Mouse (Mus musculus): Measurements from ENCODE around the gene Cdkn2aip. TPM values are rescaled to one million over a fixed set of nuclear protein-coding genes. Genes with fewer than 3 reads are reported as not detected.
A peak's percentile ranks its signal among the peaks of the same experiment; 100 is the strongest.

The Cdkn2aip gene
- 11.6 and 13.5 TPM in 2 replicates for polyA plus RNA-seq (2012; rRNA removed)
- 22.3 and 25.9 TPM in 2 replicates for polyA plus RNA-seq (2014; fragmentation: Nextera tagmentation; extraction: Ambion mirVana)

GRCm38 (mm10) chr8:47713761-47714745 is at the start of gene Cdkn2aip:
Gene Cdkn2aip, minus strand, starts transcription at chr8:47713932.
- H3K9ac ChIP-seq (ENCODE audit: low read depth, low read length, severe bottlenecking), result peak within 1 kb of the TSS; percentile 83
- peak; percentile 96 for ATAC-seq (ENCODE audit: low FRiP score, low read depth)
- under 1% methylated on average over 100 of the region's 114 CpGs for WGBS
- peaks cover 17% of the 10 kb centered on the region for H3K36me3 ChIP-seq (ENCODE audit: control insufficient read depth, insufficient read depth, low read length)
- peak within 1 kb of the TSS; percentile 96 for H3K4me3 ChIP-seq (replicated peaks; ENCODE audit: low read length)
- no peaks in the 10 kb centered on the region for H3K27me3 ChIP-seq (ENCODE audit: control insufficient read depth, insufficient read depth, low read length)
- H3K27ac ChIP-seq (replicated peaks; ENCODE audit: low read depth, low read length), result peak within 1 kb of the TSS; percentile 94
- peak; percentile 88; the same call in 1 of the 2 replicates for TF ChIP-seq POLR2A (IDR thresholded peaks at IDR 0.05; ENCODE audit: borderline replicate concordance, extremely low read depth, insufficient read depth, insufficient read length)
- peaks cover 3% of the 10 kb centered on the region; the same call in 1 of the 2 replicates for H3K4me1 ChIP-seq (ENCODE audit: control insufficient read depth, insufficient read depth, low read length)
- peak within 1 kb of the TSS; percentile 77 for H3K4me2 ChIP-seq (replicated peaks; ENCODE audit: low read depth, low read length, severe bottlenecking)
- peak; percentile 94 for DNase-seq (ENCODE audit: low spot score)
- H3K9me3 ChIP-seq (ENCODE audit: control insufficient read depth, low read length), result no peaks in the 10 kb centered on the region

GRCm38 (mm10) chr8:47763194-47763593 is 49.5 kb upstream of the Cdkn2aip start:
- TF ChIP-seq POLR2A (IDR thresholded peaks at IDR 0.05; ENCODE audit: borderline replicate concordance, extremely low read depth, insufficient read depth, insufficient read length), result no peak
- Histone ChIP-seq H3K36me3 (ENCODE audit: control insufficient read depth, insufficient read depth, low read length) (no peaks in the 10 kb centered on the region), H3K4me3 (replicated peaks; ENCODE audit: low read length) (no peak overlapping the region), H3K4me2 (replicated peaks; ENCODE audit: low read depth, low read length, severe bottlenecking) (no peak overlapping the region), H3K9me3 (ENCODE audit: control insufficient read depth, low read length) (no peaks in the 10 kb centered on the region), H3K27ac (replicated peaks; ENCODE audit: low read depth, low read length) (no peak overlapping the region), H3K27me3 (ENCODE audit: control insufficient read depth, insufficient read depth, low read length) (no peaks in the 10 kb centered on the region), H3K9ac (ENCODE audit: low read depth, low read length, severe bottlenecking) (no peak overlapping the region), H3K4me1 (ENCODE audit: control insufficient read depth, insufficient read depth, low read length) (peaks cover 26% of the 10 kb centered on the region)
- no peak for DNase-seq (ENCODE audit: low spot score)
- WGBS, result 30% methylated on average over 9 of the region's 9 CpGs
- no peak for ATAC-seq (ENCODE audit: low FRiP score, low read depth)

DNA sequence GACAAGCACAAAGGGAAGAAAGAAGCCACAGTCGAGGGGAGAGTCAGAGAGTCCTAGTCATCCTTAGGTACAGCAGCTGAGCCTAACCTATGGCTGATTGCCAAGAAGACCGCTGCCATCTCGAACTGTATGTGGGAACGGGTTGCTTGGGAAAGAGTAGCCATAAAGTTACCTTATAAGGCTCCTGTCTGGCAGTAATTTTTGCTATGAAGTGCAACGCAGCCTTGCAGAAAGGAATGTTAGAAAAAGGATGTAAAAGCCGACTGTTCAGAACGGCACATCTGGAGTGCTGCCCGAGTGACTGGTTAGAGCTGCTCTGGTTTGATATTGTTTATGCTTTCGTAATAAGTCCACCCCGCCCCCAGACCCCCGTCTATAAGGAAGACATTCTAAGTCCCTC is 47.0 kb upstream of the Cdkn2aip start:
- 17% methylated on average over 11 of the region's 11 CpGs for WGBS
- no peaks in the 10 kb centered on the region for H3K36me3 ChIP-seq (ENCODE audit: control insufficient read depth, insufficient read depth, low read length)
- H3K4me1 ChIP-seq (ENCODE audit: control insufficient read depth, insufficient read depth, low read length), result peaks cover 26% of the 10 kb centered on the region
- no peak overlapping the region for H3K9ac ChIP-seq (ENCODE audit: low read depth, low read length, severe bottlenecking)
- no peak overlapping the region for H3K27ac ChIP-seq (replicated peaks; ENCODE audit: low read depth, low read length)
- H3K9me3 ChIP-seq (ENCODE audit: control insufficient read depth, low read length), result no peaks in the 10 kb centered on the region
- peak overlapping the region; percentile 18; the same call in 1 of the 2 replicates for H3K4me2 ChIP-seq (replicated peaks; ENCODE audit: low read depth, low read length, severe bottlenecking)
- peak; percentile 62 for ATAC-seq (ENCODE audit: low FRiP score, low read depth)
- peak; percentile 73 for DNase-seq (ENCODE audit: low spot score)
- no peak for TF ChIP-seq POLR2A (IDR thresholded peaks at IDR 0.05; ENCODE audit: borderline replicate concordance, extremely low read depth, insufficient read depth, insufficient read length)
- no peaks in the 10 kb centered on the region for H3K27me3 ChIP-seq (ENCODE audit: control insufficient read depth, insufficient read depth, low read length)
- H3K4me3 ChIP-seq (replicated peaks; ENCODE audit: low read length), result no peak overlapping the region

DNA sequence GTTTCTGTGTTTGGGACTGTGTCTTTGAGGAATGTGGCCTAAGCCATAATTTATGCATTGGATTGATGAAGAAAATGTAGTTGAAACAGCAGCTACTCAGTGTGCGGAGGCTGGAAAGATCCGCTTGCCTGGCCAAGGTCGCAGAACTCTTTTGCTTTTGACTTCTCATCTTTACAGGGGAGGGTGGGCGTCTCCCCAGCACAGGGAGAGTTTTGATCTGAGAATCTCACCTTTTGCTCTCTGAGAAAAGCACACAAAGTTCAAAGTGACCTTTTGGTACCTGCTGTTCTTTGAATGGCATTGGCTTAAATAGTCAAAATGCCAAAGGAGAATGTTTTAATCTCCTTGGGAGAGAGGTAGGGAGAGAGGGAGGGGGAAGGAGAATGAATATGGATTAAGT is 46.5 kb upstream of the Cdkn2aip start:
- Histone ChIP-seq H3K4me1 (ENCODE audit: control insufficient read depth, insufficient read depth, low read length) (peaks cover 26% of the 10 kb centered on the region), H3K36me3 (ENCODE audit: control insufficient read depth, insufficient read depth, low read length) (no peaks in the 10 kb centered on the region), H3K9me3 (ENCODE audit: control insufficient read depth, low read length) (no peaks in the 10 kb centered on the region), H3K9ac (ENCODE audit: low read depth, low read length, severe bottlenecking) (no peak overlapping the region), H3K4me3 (replicated peaks; ENCODE audit: low read length) (no peak overlapping the region), H3K27me3 (ENCODE audit: control insufficient read depth, insufficient read depth, low read length) (no peaks in the 10 kb centered on the region), H3K4me2 (replicated peaks; ENCODE audit: low read depth, low read length, severe bottlenecking) (no peak overlapping the region), H3K27ac (replicated peaks; ENCODE audit: low read depth, low read length) (no peak overlapping the region)
- no peak for DNase-seq (ENCODE audit: low spot score)
- TF ChIP-seq POLR2A (IDR thresholded peaks at IDR 0.05; ENCODE audit: borderline replicate concordance, extremely low read depth, insufficient read depth, insufficient read length), result no peak
- no peak for ATAC-seq (ENCODE audit: low FRiP score, low read depth)
- WGBS, result 68% methylated on average over 4 of the region's 4 CpGs

DNA sequence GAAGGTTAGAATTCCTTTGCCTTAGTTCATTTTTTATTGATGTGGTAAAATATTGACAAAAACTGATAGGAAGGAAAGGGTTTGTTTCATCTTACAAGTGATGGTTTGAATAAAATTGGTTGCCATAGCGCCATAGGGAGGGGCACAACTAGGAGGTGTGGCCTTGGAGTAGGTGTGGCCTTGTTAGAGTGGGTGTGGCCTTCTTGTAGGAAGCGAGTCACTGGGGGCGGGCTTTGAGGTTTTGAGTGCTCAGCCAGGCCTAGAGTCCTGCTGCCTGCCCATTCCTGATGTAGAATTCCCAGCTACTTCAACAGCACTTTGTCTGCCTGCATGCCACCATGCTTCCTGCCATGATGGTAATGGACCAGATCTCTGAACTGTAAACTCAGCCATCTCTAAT is 39.4 kb upstream of the Cdkn2aip start:
- H3K4me2 ChIP-seq (replicated peaks; ENCODE audit: low read depth, low read length, severe bottlenecking), result no peak overlapping the region

More for the DNA sequence above, 39.4 kb upstream of the Cdkn2aip start:
- TF ChIP-seq POLR2A (IDR thresholded peaks at IDR 0.05; ENCODE audit: borderline replicate concordance, extremely low read depth, insufficient read depth, insufficient read length), result no peak
- Histone ChIP-seq H3K9ac (ENCODE audit: low read depth, low read length, severe bottlenecking) (no peak overlapping the region), H3K36me3 (ENCODE audit: control insufficient read depth, insufficient read depth, low read length) (no peaks in the 10 kb centered on the region), H3K4me3 (replicated peaks; ENCODE audit: low read length) (no peak overlapping the region), H3K27ac (replicated peaks; ENCODE audit: low read depth, low read length) (no peak overlapping the region), H3K27me3 (ENCODE audit: control insufficient read depth, insufficient read depth, low read length) (no peaks in the 10 kb centered on the region), H3K9me3 (ENCODE audit: control insufficient read depth, low read length) (no peaks in the 10 kb centered on the region), H3K4me1 (ENCODE audit: control insufficient read depth, insufficient read depth, low read length) (no peaks in the 10 kb centered on the region)
- ATAC-seq (ENCODE audit: low FRiP score, low read depth) (no peak), DNase-seq (ENCODE audit: low spot score) (no peak)
- 95% methylated on average over 3 of the region's 3 CpGs for WGBS

Data from limb, embryonic 14.5 days (tissue).